Mouse (Mus musculus): ENCODE results near the gene Psmg4. TPM values are rescaled to one million over a fixed set of nuclear protein-coding genes. Genes with fewer than 3 reads are reported as not detected.

The Psmg4 gene
- total RNA-seq, 2 experiments from 2014 or later = 33.9 to 41.6 TPM

DNA sequence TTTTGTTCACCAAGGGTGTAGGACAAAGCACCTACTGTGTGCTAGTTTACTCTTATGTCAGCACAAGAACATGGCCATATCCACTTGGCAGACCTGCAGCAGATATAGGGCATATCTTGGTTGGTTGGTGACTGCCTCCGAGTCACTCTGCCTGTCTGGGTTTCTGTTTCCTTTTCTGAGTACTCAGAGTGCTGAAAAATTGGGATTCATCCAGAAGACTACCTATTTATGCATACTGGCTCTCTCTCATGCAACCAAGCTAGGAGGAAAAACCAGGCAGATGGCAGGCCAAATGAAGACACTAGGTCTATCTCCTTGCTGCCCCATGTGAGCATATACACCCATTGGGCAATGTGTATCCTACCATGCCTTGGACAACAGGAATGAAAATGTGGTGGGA, 32.9 kb downstream of the Psmg4 start:
- DNase-seq = no peak

DNA sequence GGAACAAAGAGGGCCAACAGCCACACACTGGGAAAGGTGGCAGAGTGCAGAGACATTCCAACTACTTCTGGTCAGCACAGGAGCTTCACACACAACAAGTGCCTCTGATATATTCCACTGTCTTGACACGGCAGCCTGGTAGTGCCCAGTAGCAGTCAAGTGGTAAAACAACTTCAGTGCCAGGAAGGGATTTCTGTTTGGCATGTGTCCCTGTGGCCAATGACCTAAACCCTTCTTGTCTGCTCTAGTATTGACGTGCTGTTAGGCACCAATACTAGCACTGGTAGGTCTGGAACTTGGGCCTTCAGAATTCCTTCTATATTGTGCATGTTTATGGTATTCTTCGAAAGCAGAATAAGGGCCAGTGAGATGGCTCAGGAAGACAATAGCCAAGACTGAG, 42.5 kb downstream of the Psmg4 start:
- DNase-seq = no peak

DNA sequence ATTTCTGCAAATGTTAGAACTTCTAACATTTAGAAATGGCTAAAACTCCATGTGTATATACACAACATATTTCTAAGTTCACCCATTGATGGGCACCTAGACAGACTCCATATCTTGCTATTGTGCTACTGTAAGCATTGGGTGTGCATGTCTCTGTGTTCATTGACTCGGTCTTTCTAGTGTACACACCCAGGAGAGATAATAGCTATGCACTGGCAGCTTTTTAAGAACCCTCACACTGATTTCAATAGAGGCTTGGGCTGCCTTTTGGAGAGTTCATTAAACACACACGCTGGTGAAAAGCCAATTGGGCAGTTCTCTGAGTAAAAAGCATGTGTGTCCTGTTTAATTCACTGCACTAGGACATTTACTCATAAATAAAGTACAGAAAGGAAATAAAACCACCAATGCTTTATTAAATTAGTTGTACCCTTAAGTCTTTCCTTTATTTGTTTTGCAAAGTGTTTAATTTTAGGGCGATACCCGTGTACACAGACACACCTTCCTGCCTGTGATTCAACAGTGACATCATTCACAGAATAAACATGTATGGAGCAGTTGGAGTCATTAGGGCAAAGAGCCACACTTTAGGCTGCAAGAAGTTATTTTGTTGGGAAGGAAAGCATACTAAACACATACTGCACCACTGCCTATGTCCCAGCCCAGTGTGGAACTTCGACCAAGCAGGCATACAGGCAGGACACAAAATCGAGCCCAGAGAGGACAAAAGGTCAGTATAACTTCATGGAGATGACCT, 45.1 kb downstream of the Psmg4 start:
- DNase-seq = no peak

DNA sequence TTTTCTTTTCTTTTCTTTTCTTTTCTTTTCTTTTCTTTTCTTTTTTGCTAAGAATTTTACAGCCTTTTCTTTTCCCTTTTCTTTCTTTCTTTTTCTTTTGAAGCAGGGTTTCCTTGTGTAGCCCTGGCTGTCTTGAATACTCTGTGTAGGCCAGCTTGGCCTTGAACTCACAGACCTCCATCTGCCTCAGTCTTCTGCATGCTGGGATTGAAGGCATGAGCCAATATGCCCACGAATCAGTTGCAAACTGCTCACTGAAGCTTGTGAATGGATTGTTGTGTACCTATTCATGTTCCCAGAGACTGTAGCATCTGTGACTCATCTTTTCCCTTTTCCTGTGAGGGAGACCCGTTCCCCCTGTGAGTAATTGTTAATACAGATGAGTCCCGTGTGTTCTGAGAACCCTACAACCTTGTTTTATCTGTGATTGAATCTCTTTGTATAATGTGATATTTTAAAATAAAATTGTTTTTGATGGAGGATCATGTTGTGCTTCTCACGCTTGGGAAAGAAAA, 48.6 kb downstream of the Psmg4 start:
- DNase-seq = no peak

DNA sequence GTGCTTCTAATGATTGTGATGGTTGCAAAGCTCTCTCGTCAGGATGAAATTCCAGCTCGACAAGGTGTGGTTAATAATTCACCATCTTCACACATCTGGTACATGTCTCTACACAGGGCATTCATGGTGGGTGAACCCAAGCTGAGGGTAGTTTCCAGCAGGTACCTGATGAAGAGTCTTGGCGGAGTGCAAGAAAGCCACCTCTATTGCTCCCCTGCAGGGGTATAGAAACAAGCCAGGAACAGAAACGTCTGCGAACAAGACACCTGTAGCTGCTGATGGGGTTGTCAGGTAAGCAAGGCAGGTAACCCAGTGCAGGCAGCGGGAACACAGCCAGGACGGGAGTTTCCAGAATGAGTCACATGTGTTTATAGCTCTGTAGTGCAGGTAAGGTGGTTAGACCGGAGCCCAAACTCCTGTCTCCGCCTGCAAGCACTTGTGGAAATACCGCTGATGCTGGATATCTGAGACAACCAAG, 50.0 kb downstream of the Psmg4 start:
- no peak for DNase-seq

DNA sequence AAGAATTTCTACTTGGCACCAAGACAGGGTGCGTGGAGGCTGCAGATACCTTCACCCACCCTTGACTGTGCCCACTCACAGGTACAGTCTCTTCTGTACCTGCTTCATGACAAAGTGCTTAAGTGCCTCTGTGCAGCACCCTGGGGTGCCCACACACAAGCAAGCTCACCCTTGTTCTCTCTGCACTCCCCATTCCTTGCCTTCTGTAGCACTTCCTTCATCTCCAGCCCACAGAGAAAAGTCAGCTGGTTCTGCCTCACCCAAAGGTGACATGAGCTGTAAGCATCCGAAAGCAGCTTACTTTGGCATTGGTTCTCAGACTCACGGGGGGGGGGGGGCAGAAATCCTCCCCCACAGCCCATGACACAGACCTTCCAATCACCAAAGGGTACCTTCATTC, 52.1 kb downstream of the Psmg4 start:
- no peak for DNase-seq

GRCm38 (mm10) chr13:34218776-34219175, 56.0 kb downstream of the Psmg4 start:
- DNase-seq = no peak

DNA sequence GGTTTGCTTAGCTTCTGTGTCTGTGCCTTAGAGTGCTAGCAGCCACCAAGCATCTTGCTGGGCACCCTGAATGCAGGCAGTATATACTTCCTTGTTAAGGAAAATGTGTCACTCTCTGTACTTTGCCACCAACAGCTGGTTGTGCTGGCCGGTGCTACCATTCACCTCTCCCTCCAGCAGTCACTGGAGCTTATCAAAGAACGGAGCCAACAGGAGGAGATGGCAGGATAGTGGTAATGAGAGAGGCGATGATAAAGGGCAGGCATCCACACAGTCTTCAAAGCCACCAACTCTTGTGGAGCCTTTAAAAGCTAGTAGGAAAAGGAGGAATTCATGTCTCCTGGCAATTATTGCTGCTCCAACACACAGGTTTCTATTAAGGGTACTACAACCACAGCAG, 57.0 kb downstream of the Psmg4 start:
- DNase-seq = no peak

DNA sequence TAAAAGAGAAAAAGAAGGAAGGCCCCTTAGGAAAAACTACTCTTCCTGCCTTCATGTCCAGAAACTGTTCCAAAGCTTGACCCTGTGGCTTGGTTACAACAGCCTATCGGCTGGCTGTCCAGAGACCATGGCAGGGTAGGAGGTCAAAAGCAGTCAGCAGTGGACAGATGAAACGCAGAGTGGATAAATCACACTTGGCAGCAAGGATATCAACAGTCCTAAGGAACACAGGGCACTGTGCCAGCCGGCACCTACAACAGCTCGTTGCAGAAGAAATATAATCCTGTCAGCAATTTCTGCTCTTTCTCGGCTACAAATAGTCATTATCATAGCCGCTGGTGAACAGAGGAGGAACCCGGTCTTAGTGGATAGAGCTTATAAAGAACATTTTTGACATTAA, 60.2 kb downstream of the Psmg4 start:
- peak; percentile 71 to 79 for DNase-seq

GRCm38 (mm10) chr13:34226940-34227339, 64.2 kb downstream of the Psmg4 start:
- no peak for DNase-seq

Other genes starting within 250 kb of the Psmg4 start
- 10 to 100 TPM; 30.1 to 69.5 TPM for gene Nqo2, start 198.3 kb upstream of the Psmg4 start, total RNA-seq (2021)
- gene Ripk1, start 160.6 kb upstream of the Psmg4 start, total RNA-seq (2021) = 10 to 100 TPM; 29.9 to 35.4 TPM
- 100 to 1,000 TPM; 425 to 528 TPM for gene Serpinb6a, start 160.2 kb upstream of the Psmg4 start, total RNA-seq (2021)
- 10 to 100 TPM; 89.7 to 98.7 TPM for gene Bphl, start 125.4 kb upstream of the Psmg4 start, total RNA-seq (2021)
- gene Tubb2a, start 85.0 kb upstream of the Psmg4 start, total RNA-seq (2021) = 10 to 100 TPM; 24.6 to 42.9 TPM
- 1 to 10 TPM; 1.4 to 2.2 TPM for gene Tubb2b, start 32.5 kb upstream of the Psmg4 start, total RNA-seq (2021)
- gene Slc22a23, start 182.2 kb downstream of the Psmg4 start, total RNA-seq (2021) = 1 to 10 TPM; 7.8 to 8.9 TPM